Mouse (Mus musculus): ENCODE results near the gene Nabp2.
A peak's percentile ranks its signal among the peaks of the same experiment; 100 is the strongest.

The Nabp2 gene

DNA sequence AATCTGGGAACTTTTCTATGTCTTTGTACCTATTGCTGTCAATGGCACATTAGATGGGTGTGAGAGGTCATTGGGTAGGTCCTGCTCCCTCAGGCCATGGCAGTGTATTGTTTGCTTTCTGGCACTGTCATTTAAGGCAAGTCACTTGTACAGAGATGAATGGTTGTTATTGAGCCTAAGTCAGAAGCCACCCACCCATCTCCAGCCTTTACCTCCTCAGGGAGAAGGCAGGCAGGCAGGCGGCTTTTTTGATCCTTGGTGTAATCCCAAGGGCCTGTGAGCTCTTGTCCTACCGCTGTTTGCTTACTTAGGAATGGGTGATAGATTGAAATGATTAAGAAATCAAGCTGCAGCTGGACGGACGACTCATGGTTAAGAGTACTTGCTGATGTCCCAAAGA, 18.2 kb upstream of the Nabp2 start:
- DNase-seq (ENCODE audit: low spot score): no peak

DNA sequence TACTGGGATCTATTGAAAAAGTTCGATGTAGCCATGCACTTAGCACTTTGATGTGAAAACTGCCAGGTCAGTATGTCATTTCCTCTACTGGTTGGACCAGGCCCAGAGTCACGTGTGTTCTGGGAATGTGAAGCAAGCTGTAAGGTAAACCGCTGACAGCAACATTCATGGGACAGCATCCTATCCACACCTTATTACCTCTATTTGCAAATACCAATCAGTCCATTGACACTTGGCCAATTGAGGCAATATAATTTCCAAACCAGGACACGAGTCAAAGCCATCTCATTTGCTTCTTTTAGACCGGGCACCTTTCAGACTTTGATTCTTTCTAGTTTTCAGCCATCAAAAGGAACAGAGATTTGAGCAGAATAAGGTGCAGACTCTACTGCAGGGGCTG, 17.8 kb upstream of the Nabp2 start:
- DNase-seq (ENCODE audit: low spot score): no peak

DNA sequence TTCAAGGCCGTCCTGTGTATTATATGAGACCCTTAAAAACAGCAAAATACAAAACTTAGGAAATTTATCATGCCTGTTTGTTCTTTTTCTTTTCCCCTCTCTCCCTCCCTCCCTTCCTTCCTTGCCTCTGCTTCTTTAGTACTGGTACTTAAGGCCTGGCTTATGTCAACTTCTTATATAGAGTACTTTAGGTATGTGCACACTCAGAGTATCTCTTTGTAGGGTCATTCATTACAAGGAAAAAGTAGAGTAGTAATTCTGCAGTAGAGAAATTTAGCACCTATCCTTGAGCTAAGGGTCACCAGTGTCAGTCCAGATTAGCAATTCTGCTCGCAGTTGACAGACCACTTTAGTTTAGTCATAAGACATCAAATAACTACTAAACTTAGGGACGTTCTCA, 14.0 kb upstream of the Nabp2 start:
- DNase-seq (ENCODE audit: low spot score): no peak

DNA sequence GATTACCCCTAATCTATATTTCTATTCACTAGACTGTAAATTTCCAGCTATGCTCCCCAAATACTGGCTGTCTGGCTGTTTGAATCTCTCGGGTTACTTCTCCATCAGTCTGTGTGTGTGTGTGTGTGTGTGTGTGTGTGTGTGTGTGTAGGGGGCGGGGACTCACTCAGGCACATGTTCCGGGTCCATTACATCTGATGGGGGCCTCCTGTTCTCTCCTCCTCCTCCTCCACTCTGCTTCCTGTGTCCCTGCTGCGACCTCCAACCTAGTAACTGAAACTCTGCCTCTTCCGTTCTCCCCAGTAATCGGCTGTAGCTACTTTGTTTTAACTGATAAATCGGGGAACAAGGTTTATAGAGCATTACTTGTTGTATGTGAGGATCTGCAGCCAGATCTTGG, 13.3 kb upstream of the Nabp2 start:
- DNase-seq (ENCODE audit: low spot score): no peak

DNA sequence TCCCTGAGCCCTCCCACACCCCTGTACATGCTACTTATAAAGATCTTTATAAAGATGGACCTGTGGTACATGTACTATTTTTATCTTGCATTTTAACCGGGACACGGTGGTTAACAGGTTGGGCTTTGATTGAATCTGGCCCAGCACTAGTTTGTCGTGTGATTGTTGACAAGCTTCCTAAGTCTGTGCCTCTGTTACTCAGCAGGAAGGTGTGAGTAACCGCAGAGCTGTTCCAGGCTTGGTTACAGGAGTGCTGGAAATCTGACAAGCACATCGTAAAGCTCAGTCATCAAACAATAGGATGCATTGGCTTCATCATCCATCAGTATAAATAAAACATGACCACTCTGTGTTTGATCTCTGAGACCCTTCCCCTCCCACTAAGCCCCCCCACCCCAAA, 11.1 kb upstream of the Nabp2 start:
- DNase-seq (ENCODE audit: low spot score): no peak

- DNase-seq (ENCODE audit: low spot score): no peak
These were observed 3.6 kb upstream of the Nabp2 start for GRCm38 (mm10) chr10:128414848-128415247.

DNA sequence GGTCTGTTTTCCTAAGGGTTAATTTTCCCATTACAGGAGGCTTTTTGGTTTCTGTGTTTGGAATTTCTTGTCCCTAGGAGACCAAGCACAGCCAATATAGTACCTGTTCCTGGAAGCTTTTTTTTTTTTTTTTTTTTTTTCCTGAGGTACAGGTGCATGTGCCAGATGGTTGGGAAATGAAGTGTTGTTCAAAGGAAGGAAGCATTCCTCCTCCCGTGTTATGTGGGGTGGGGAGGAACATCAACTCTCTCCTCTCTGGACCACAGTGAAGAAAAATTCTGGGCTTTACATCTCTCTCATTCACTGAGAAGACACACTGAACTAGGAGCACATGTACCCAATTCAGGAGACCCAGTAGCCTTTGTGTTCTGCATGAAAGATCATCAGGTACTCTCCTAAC, 1.8 kb upstream of the Nabp2 start:
- no peak for DNase-seq (ENCODE audit: low spot score)

- DNase-seq (ENCODE audit: low spot score): no peak
These were observed 1.3 kb upstream of the Nabp2 start for GRCm38 (mm10) chr10:128412558-128412957.

DNA sequence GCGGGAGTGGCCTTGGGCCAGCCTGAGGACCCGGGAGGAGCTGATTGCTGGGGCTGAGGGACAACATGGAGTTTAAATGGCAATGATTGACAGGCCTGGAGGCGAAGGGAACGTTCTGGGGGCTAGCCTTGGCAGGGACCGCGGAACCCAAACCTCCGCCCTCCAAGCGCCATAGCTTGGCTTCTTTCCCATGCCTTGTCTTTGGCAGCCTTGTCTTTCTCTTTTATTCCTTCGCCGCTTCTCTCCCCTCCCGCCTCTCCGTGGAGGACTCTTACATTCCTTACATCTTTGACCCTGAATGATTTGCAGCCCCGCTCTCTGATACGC, 726 bp upstream of the Nabp2 start:
- DNase-seq (ENCODE audit: low spot score): peak; percentile 53

DNA sequence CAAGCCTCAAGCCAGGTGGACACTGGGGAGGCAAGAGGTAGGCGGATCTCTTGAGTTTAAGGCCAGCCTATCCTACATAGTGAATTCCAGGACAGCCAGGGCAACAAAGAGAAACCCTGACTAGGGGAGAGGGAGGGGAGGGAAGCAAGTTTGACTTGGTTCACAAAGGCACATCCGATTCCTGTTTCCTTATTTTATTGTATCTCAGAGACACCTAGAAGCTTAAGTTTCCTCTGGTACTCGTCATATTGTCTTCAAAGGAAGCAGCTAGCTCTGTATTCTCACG, 789 bp downstream of the Nabp2 start:
- DNase-seq (ENCODE audit: low spot score): no peak

- peak; percentile 98 for DNase-seq (ENCODE audit: low spot score)
These were observed 1.4 kb downstream of the Nabp2 start for GRCm38 (mm10) chr10:128409692-128410559.

DNA sequence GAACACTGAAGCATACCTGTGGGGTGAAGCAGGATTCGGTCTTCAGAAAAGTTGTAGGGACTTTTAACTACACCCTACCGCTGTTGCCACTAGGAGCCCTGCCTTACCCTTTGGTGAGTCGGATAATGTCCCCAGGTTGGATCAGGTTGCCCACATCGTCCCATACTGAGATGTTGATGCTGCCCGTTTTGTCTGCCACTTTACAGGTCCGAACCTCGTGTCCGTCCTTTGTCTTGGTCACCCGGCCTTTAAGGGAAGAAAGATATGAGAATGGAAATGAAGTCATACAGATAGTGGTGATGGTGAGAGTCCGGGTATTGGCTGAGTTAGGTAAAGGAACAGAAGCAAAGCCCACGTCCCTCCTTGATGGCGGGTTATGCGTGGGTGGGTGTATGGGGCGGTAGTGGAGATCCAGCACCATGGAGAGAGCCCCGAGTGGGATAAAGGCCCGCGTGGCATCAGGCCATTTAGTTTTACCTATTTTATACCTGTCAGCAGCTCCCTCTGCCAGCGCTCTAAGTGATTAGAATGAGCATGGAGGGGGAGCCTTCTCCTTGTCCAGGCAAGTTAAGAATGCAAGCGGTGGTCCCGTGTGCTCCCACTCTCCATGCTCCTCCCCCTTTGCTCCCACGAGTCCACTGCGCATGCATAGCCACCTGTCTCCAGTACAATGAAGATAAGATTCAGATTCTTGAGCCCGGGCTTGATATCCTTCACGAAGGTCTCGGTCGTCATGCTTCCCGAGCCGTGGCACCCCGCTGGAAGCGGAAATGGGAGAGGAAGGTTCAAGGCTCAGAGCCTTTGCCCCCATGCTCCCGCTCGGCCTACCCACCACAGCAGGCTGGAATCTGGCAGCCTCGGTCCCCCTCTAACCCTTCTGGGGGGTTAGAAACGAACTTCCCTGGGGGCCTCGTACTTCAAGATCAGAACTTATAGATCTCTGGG, 2.4 kb downstream of the Nabp2 start:
- DNase-seq (ENCODE audit: low spot score): no peak

DNA sequence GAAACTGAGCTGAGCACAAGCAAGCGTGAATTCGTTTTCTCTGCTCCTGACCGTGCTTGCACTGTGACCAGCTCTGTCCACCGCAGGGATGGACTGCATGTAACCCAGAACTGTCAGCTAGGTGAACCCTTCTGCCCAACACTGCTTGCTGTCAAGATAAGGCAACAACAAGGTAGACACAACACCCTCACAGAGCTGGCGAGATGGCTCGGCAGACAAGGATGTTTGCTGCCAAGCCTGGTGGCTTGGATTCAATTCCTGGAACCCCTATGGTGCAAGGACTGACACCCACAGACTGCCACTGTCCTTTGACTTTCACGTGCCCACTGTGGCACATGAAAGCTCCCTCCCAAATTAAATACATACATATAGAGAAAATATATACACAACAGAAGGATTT, 7.4 kb downstream of the Nabp2 start:
- DNase-seq (ENCODE audit: low spot score): no peak

DNA sequence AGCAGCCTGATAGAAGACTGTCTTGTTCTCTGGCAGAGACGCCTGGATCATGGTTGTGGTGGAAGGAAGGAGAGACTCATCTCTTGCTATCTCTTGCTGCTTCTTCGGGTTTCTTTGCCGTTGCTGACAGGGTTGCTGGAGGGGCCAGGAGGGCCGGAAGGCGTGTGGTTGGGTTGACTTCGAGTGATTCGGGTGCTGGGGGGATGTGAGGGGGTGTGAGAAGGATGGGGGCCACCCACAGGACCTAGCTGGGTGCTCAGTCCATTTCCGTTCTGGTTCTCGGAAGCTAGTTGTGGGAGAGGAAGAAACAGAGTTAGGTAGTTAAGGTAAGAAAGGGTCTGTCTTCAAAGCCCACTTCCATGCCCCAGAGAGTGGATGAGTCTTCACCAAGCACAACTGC, 9.7 kb downstream of the Nabp2 start:
- DNase-seq (ENCODE audit: low spot score): no peak

GRCm38 (mm10) chr10:128401056-128401455, 10.2 kb downstream of the Nabp2 start, which contains the start of gene Slc39a5:
TSS of gene Slc39a5 (minus strand) at chr10:128401229.
- no peak for DNase-seq (ENCODE audit: low spot score)

GRCm38 (mm10) chr10:128400338-128400737, 11.0 kb downstream of the Nabp2 start:
- no peak for DNase-seq (ENCODE audit: low spot score)

GRCm38 (mm10) chr10:128397466-128397865, 13.8 kb downstream of the Nabp2 start:
- DNase-seq (ENCODE audit: low spot score): no peak

GRCm38 (mm10) chr10:128396716-128397264, 14.5 kb downstream of the Nabp2 start:
- DNase-seq (ENCODE audit: low spot score): no peak

GRCm38 (mm10) chr10:128396017-128396673, 15.1 kb downstream of the Nabp2 start:
- no peak for DNase-seq (ENCODE audit: low spot score)

DNA sequence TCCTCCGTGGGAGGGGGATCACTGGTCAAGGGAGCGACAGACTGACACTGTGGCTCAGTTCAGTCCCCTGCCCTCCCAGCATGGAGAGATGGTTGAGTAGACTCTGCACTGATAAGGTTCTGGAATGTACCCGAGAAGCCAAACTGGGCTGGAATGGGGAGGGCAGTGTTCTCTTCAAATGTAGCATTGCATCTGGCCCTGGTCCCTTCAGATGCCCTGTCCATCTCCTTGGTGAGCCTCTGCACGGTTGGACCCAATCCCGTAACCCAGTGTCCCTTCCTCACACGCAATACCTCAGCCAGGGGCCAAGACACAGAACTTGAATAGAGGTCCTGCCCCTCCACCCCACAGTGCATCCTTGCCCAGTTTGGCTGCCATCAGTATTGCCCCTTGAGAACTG, 19.4 kb downstream of the Nabp2 start:
- DNase-seq (ENCODE audit: low spot score): no peak

DNA sequence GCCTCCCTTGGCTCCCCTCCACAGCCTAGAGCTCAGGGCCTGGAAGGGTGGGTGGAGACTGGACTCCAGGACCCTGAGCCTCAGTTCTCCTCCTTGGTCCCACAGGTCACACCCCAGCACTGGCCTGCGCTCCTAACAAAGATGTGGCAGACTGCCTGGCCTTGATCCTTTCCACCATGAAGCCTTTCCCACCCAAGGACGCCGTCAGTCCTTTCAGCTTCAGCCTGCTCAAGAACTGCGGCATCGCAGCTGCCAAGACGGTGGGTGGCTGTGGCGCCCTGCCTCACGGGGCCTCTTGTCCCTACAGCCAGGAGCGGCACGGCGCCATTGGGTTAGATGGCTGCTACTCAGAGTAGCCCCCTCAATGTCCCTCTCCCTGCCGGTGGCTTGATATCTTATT, 20.9 kb downstream of the Nabp2 start:
- no peak for DNase-seq (ENCODE audit: low spot score)

- no peak for DNase-seq (ENCODE audit: low spot score)
These were observed 21.7 kb downstream of the Nabp2 start for GRCm38 (mm10) chr10:128389570-128389969.

GRCm38 (mm10) chr10:128388941-128389340, 22.4 kb downstream of the Nabp2 start:
- no peak for DNase-seq (ENCODE audit: low spot score)

Measured in adipocyte (in vitro differentiated cells).